Mouse (Mus musculus): ENCODE measurements around the gene Gm11627.
"Not testable (repeated sequence)": the region's sequence is repeated elsewhere in the genome, so short reads cannot be mapped to it uniquely, and the experiment has no call there.

Gm11627 gene

DNA sequence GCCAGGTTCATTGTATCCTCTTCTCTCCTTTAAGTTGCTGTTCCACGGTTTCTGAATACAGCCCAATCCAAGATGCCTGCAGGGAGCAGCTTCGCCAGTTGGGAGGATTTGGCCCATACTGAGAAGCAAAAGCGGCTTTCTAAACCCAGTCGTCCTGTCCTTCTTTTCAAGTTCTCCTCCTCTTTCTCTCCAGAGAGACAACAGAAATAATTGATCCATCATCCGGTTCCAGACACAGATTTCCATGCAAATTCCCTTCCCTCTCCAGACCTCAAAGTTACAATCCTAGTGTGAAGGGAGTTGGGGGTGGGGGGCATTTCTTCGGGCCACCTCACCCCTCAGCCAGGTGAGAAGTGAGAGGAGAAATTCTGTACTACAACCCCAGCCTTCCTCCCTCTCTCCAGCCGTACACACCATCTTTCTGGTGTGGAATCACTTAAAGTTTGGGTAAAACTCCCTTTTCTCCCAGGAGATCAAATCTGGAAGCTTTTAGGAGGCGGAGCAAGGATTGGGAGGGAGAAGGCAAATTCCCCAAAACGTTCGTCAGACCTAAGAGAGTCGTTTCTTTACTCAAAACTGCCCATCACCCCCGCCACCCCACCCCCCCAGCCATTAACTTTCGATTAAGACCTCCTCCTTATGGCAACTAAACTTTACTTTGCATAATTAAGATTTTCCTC lies 23.7 kb upstream of the Gm11627 start:
- DNase-seq (ENCODE audit: low spot score), result no peak

DNA sequence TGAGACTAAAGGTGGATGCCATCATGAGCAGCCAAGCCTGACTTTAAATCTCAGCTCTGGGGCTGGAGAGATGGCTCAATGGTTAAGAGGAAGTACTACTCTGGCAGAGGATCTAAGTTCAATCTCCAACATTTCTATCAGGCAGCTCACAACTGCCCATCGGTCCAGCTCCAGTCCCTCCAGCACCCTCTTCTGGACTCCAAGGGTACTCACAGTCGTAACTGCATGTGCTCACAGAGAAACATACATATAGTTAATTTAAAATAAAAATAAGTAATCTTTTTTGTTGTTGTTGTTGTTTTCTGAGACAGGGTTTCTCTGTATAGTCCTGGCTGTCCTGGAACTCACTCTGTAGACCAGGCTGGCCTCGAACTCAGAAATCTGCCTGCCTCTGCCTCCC lies 20.7 kb upstream of the Gm11627 start:
- no peak for DNase-seq (ENCODE audit: low spot score)

DNA sequence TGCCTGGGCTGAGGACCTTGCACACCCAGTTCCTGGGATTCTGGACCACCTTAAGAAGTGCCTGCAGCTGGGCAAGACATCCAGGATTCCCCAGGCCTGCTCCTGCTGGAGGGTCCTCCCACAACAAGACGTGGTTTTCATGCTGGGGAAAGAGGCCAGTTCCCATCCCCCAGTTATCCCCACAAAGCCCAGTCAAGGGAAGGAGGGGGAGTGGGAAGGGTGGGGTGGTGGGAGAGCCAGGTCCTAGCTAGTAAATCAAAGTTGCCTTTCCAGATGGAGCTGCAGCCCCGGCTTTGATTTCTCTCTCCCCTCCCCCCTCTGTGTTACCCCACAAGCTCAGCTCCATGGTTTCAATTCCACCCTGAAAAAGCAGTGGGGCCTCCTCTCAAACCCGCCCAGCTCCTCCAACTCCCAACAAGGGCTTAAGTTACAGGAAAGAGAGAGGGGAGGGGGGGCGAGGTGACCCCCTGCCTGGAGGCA lies 16.1 kb upstream of the Gm11627 start:
- no peak for DNase-seq (ENCODE audit: low spot score)

DNA sequence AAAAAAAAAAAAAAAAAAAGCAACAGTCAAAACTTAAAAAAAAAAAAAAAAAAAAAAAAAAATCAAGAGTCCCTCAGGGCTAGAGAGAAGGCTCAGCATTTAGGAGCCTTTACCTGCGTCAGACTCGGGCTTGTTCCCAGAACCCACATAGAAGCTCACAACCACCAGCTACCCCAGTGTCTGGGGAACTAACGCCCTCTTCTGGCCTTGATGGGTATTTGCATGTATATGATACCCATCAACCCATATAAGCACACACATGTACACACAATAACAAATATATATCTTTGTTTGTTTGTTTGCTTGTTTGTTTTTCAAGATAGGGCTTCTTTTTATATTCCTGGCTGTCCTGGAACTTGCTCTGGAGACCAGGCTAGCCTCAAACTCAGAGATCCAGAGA lies 8.3 kb upstream of the Gm11627 start:
- no peak for DNase-seq (ENCODE audit: low spot score)

DNA sequence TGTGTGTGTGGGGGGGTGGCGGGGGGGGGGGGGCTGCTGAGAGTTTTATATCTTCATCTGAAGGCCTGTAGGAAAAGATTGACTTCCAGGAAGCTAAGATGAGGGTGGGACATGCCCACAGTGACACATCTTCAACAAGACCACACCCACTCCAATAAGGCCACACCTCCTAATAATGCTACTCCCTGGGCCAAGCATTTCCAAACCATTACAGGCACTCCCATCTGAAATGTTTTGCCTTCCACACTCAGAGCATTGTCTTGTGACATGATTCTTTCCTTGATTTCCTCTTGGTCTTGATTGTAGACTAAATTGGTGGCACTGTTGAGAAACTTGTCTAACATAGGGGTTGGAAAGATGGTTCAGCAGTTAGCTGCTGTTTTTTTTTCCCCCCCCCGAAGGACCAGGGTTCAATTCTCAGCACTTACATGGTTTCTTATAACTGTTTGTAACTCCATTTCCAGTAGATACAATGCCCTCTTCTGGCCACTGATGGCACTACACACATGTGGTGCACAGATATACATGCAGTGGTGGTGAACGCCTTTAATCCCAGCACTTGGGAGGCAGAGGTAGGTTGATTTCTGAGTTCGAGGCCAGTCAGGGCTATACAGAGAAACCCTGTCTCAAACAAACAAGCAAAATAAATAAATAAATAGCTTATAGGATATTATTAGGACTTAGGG lies 7.3 kb upstream of the Gm11627 start:
- DNase-seq (ENCODE audit: low spot score), result no peak

DNA sequence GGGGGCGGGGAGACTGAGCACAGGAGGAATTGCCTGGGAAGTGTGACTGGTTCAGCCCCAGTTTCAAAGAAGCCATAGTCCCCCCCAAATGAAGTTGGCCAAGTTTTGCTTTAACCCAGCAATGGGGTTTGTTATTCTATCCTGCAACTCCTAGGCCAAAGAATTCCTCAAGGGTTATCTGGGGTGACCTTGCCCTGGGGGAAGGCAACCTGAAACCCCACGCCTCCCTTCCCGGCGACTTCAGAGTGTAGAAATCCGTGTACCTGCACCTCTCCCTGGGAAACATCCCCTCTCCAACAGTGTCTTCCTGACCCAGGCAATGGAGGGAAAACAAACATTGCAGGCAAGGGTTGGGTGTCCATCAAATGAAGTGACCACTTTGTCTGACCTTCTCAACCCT lies 3.5 kb upstream of the Gm11627 start:
- DNase-seq (ENCODE audit: low spot score), result no peak

DNA sequence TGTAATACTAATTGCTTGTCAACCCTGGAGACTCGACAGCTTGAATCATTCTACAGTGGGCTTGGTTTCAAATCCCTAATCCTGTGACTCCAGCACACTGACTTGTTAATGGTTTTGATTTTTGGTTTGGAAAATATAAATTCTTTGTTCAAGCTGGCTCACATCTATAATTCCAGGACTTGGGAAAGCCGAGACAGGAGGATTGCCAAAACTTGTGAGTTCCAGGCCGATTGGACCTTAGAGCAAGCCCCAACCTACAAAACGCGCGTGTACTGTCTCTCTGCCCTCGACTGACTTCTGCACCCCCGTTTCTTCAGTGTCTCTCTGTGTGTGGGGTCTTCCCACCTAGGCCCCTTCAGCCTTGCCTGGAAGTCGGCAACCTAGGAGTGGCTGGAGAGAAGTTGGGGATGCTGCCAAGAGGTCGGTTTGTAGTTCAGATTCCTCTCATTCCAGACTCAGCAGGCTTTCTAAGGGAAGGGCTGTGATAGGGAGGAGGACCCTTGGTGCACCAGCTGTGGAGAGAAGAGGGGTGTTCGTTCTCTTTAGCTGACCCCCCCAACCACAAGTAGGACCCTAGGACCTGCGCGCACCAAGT lies 2.9 kb upstream of the Gm11627 start:
- DNase-seq (ENCODE audit: low spot score), result no peak

DNA sequence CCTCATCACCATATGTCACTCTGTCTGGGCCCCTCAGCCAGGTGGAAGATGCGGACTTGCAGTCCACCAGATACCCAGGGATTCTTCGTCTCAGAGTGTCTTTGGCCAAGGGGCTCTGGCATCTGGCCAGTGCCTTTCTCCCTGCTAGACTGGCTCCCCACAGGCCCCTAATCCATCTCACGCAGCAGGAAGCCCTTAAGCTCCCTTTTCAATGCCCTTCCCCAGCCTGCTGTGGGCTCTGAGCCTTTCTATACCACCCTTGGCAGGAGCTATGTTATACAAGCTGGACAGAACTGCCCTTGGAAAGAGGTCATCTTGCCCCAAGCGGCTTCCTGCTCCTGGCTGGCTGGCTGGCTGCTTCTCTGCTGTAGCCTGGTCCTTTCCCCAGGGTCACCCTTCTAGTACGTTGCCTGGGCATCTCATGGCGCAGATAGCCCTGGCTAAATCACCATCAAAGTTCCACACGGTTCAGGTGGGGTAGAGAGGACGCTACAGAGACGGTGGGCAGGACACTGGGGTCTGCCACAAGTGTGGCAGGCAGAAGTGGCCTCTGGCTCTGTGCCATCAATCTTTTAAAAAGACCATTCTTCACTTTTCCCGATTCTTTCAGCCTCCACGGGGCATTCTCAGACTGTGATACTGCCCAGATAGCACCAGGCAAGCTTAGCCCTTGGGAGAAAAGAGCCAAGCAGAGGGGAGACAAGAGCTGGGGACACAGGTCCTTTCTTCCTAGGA lies 2.2 kb upstream of the Gm11627 start:
- no peak for DNase-seq (ENCODE audit: low spot score)

DNA sequence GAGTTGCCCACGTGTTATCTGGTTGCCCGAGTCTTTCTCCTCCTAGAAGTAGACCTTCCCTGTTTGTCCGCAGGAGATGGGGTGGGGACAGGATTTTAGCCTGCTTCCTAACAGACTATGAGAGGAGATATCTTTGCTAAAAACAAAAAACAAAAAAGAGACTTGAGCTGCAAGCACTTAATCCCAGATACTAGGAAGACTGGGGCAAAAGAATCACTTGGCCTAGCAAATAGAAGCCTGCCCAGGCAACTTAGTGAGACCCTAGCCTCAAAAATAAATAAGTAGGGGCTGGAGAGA lies 721 bp upstream of the Gm11627 start:
- DNase-seq (ENCODE audit: low spot score), result no peak

DNA sequence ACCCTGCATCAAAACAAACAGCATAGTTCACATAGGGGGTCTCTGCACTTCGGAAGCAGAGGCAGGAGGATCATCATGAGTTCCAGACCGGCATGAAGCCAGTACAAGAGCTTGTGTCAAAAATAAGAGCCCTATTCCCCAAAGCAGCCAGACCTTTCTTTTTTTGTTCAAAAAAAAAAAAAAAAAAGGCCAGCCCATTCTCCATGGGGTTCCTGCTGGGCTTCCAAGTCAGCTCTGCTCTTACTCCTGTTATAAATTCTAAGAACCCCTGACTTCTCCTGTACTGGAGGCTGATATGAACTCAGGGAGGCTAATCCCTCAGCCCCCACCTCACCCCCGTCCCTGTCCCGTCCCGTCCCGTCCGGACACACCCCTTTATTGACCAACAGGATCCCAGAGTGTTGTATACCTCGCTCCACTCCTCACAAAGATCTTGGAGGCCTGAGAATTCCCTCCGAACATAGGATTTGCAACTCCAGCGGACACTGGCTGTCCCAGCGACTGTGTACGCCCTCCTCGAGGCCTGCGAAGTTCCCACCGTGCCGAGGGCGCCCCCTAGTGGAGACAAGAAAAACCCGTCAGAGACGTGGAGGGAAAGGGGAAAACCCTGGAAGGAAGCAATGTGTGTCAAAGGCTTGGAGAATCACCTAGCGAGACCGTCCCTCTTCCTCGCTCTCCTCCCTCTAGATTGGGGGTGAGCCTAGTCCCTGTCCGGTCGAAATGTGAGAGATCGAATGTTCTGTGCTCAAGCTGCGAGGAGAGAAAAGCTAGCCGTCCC lies 731 bp downstream of the Gm11627 start:
- peak; percentile 81 for DNase-seq (ENCODE audit: low spot score)

DNA sequence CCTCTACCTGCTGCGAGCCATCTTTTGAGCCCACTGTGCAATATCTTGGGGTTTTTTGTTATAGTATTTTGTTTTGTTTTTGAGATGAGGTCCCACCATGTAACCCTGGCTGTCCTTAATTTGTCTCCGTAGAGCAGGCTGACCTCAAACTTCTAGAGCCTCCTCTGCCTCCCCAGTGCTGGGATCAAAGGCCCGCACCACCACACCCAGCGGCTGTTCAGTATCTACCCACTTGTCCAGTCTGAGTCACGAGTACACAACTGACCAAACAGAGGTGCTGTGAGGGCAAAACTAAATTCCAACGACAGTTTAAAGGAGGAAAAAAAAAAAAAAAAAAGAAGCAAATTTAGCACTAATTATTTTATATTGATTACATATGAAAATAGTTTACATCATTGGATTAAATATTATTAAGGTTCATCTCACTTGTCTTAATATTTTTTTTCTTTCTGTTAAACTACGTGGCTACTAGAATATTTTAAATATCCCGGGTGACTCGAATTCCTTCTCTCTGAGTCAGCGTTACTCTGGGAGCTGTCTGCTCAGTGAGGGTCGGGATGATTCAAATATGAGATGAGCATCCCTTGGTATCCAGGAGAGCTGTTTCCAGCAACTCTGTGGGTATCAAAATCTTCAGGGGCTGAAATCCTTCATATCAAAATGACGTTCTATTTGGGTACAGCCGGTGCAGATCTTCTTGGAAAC lies 3.1 kb downstream of the Gm11627 start:
- no peak for DNase-seq (ENCODE audit: low spot score)

DNA sequence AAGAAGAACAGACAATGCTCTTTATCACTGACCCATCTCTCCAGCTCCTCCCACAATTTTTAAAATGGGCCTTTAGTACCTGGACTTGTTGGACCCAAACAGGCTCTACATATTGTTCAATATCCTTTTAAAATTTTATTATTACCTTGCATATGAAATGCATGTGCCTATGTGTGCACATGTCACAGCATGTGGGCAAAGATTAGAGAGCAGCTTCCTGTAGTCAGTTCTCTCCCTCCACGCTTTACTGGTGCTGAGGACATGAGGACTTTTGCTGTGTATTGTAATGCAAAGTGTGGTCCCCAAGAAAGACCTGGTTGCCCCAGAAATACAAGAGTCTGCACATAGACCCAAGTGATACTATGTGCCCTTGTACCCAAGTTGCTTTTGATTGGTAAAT lies 4.2 kb downstream of the Gm11627 start:
- DNase-seq (ENCODE audit: low spot score), result no peak

DNA sequence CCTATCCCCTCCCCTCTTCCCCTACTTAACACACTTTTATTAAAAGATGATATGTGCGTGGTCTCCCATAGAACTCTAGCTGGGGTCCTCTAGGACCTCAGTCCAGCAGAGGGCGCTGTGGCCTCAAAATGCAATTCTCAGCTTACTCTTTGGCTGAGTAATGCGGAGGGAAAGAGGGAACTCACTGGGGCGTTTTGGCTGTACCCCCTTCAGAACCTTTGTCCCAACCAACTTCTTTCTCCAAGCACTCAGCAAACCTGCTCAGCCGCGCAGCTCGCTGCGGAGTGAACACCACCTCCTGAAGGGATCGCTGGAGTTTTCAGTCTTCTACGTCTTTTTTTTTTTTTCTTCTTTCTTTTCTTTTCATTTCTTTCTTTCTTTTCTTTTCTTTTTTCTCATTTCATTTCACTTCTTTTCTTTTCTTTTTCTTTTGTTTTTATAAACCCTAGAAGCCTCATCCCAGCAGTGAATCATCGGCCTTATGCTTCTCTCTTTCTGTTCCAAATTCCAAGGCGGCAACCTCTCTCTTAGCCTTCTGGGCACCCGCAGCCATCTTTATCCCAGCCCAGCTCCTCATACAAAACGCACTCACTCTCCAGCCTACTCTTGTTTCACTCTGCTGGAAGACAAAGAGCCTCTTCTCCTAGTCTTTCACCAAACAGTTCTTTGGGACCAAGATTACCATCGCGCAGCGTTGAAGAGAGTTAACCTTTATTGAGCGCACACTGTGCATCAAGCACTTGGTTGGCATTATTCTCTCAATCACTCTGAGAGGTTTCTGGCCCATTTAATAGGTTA lies 6.2 kb downstream of the Gm11627 start:
- DNase-seq (ENCODE audit: low spot score), result peak; percentile 88

DNA sequence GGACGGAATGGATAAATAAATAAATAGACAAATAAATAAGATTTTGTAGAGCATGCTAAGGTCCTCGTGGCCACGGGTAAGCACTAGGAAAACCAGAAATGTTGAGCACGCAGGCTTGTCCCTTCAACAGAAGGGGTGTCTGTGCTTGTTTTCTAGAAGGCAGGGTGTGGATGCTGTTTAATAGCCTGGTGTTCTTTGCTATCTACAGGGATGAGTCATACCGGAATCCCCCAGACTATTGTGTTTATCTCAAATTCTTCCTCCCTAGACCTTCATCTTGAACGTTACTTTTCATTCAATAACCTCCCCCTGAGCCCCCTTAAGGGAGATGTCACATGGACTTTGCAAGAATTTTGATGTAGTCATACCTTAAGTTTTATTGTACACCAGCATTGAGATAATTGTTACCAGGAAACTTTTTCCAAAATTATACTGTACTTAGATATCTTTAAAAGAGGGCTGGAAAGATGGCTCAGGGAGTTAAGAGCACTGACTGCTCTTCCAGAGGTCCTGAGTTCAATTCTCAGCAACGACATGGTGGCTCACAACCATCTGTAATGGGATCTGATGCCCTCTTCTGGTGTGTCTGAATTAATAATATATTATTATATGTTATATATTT lies 10.4 kb downstream of the Gm11627 start:
- DNase-seq (ENCODE audit: low spot score), result no peak

DNA sequence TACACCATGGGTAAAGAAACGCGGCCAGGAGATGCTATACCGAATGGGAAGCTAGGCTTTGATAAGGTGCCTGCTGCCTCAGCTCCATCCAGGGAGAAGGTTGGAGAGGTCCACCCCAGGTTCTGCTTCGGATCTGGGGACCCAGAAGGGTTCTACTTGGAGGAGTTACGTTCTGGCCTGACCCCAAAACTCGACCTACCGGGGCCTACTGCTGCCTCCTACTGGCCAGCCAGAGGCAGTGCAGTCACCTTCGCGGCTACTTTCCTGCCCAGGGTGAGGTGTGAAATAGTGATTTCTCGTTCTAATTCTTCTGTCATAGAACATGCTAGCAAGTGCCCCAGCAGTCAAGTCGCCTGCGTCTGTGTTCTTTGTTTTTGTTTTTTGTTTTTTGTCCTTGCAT lies 11.1 kb downstream of the Gm11627 start:
- DNase-seq (ENCODE audit: low spot score), result no peak

DNA sequence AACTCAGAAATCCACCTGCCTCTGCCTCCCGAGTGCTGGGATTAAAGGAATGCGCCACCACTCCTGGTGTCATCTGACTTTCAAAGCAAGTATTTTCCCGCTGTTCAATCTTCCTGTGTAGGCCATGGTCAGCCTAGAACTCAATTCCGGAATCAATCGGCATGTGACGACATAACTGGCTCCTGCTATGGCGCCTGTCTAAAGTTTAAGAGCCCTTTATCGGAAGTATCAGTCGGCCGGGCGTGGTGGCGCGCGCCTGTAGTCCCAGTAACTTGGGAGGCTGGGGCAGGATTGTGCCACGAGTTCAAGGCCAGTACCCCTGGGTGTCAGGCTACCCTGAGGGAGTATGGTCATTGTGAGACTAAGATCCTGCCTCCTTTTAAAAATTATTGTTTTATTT lies 11.5 kb downstream of the Gm11627 start:
- DNase-seq (ENCODE audit: low spot score), result no peak

DNA sequence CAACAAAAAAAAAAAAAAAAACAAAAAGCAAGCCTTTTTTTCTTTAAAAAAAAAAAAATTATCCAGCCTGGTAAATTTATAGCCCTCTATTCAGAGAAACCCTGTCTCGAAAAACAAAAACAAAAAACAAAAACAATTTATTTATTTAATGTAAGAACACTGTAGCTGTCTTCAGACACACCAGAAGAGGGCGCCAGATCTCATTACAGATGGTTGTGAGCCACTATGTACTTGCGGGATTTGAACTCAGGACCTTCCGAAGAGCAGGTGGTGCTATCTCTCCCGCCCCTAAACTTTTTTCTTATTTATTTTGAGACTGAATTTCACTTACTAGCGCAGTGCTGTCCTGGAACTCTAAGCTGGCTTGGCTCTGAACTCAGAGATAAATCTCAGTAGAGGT lies 12.1 kb downstream of the Gm11627 start:
- DNase-seq (ENCODE audit: low spot score), result no peak

DNA sequence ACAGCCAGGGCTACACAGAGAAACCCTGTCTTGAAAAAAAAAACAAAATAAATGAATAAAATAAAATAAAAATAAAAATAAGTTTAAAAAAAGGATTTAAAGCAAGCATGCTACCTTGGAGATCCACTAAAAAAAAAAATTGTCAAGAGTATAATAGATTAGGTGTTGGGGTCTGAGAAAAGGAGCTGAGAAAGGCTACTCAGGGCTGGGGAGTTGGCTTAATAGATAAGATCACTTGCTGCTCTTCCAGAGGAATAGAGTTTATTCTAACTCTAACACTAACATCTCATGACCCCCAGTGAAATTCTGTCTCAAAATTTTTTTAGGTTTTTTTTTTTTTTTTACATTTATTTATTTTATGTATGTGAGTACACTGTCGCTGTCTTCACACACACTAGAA lies 13.0 kb downstream of the Gm11627 start:
- DNase-seq (ENCODE audit: low spot score), result no peak

DNA sequence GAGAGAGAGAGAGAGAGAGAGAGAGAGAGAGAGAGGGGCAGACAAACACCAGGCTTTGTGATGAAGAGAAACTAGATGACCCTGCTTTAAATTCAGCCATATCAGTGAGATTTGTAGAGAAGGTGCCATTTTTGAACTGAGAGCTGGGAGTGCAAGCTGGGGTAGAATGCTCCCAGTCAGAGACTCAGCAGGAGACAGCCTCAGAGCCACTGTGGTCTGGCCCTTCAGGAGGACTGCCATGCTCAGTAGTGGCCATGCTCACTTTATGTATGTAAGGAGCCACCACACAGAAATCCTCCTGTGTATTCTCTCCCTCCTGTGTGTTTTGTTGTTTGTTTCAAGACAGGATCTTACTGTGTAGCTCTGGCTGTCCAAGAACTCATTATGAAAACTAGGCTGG lies 13.5 kb downstream of the Gm11627 start:
- DNase-seq (ENCODE audit: low spot score), result no peak

DNA sequence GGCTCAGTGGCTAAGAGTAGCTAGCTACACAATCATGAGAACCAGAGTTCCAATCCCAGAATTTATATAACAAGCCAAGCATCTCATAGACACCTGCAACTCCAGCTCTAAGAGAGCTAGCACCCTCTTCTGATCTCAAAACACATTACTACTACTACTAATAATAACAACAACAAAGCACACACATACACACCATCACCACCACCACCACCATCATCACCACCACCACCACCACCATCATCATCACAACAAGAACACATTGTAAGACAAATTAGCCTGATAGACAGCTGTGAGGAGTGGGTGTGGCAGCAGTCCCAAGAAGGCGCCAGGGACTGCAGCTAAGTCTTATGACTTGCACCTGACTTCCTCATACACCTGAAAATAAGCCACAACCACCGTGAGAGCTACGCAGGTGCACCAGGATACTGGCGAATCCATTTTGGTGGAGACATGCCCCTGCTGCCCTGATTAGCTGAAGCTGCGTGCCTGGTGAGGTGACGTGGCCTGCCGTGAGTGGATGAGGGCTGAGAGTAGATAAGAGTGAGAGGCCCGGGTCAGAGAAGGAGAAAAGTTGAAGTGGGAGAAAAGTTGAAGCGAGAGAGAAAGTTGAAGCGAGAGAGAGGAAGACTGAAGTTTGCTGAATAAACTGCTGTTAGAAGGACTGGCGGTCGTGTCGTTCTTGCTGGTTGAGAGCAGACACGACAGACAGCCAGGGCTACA lies 14.1 kb downstream of the Gm11627 start:
- DNase-seq (ENCODE audit: low spot score), result not testable (repeated sequence)

Data from c-Kit-positive CD71-positive TER-119-positive erythroid progenitor cells, embryonic 14.5 days (primary cell).